Mouse (Mus musculus): ENCODE measurements around the gene Sowahb.
"Not testable (repeated sequence)": the region's sequence is repeated elsewhere in the genome, so short reads cannot be mapped to it uniquely, and the experiment has no call there.

Gene Sowahb

GRCm38 (mm10) chr5:93042831-93043687 lies 1.8 kb downstream of the Sowahb start:
- DNase-seq (ENCODE audit: low spot score) = no peak

GRCm38 (mm10) chr5:93042031-93042430 lies 2.8 kb downstream of the Sowahb start:
- no peak for DNase-seq (ENCODE audit: low spot score)

GRCm38 (mm10) chr5:93041276-93041675 lies 3.5 kb downstream of the Sowahb start:
- no peak for DNase-seq (ENCODE audit: low spot score)

DNA sequence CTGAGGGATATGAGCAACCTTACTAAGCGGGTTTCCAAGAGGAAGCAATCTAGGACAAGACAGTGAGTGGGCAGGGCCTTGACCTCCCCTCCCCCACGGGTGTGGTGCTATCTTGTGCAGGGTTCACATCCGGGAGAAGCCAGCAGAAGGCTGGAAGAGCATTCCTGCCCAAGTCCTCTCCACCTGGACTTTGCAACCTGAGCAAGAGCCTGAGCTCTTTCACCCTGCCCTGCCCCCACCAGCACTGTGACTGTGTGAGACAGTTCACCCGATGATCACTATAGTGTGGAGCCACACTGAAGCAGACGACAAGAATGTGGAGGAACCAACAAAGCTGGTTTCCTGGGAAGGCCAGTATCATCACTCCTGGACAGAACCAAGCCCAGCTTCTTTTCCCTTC lies 4.7 kb downstream of the Sowahb start:
- DNase-seq (ENCODE audit: low spot score) = no peak

DNA sequence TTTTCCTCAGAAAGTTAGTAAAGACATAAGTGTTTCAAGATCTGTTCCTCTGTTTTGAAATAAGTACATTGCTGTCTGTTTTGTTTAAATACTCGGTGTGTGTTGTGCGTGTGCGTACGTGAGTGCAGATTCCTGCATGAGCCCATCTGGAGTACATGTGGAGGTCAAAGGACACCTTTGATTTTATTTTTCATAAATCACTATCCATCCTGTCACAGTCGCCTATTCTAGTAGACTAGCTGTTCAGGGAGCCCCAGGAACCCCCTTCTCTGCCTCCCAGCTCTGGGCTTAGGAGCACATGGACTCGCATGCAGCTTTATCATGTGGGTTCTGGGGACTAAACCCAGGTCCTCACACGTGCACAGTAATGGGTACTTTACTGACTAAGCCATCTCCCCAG lies 8.6 kb downstream of the Sowahb start:
- no peak for DNase-seq (ENCODE audit: low spot score)

DNA sequence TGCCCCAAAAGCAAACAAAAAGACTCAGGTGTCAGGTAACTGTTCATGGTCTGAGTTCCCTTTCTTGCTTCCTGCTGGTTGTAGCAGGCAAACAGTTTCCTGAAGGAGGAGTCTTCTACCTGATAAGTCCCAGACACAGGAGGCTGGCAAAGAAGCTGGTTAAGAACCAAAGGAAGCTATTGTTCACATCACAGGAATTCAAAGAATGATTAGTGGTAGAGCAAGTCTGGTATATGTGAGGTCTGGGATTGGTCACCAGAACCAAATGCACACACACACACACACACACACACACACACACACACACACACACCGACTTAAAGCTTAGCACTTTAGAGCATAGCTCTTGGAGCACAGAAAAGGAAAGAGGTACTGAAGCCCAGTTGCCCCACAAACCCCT lies 9.5 kb downstream of the Sowahb start:
- no peak for DNase-seq (ENCODE audit: low spot score)

GRCm38 (mm10) chr5:93033087-93033870 lies 11.5 kb downstream of the Sowahb start:
- DNase-seq (ENCODE audit: low spot score) = no peak

- no peak for DNase-seq (ENCODE audit: low spot score)
These were observed 12.2 kb downstream of the Sowahb start for GRCm38 (mm10) chr5:93032621-93033020.

DNA sequence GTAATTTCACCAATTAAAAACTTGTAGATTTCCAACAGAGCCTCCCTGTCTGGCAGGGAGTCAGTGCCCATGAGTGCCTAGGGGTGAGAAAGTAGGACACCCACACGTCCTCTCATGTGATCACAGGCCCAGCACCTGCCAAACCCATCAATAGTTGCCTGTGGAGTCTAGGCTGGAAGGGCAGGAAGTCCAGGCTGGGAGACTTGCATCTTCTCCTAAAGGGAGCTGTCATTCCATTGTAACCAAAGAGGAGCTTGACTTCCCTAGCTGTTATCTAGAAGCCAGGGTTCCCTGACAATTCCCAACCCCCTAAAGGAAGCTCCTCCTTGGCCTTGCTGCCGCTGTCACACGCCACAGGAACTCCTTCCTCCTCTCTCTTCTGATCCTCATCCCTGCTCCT lies 14.0 kb downstream of the Sowahb start:
- no peak for DNase-seq (ENCODE audit: low spot score)

DNA sequence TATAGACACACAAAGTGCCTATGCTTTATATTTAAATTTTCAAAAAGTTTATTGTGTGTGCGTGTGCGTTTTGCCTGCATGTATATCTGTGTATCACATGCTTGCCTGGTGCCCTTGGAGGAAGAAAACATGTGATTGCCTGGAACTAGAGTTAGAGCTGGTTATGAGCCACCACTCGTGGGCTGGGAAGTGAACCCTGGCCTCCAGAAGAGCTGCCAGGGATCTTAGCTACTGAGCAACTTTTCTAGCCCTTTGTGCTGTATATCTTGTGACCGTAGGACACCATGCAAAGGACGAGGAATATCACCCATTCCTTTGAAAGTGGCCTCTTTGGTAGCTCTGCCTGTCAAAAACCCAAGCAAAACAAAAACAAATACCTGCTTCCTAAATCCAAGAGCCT lies 14.4 kb downstream of the Sowahb start:
- DNase-seq (ENCODE audit: low spot score) = no peak

DNA sequence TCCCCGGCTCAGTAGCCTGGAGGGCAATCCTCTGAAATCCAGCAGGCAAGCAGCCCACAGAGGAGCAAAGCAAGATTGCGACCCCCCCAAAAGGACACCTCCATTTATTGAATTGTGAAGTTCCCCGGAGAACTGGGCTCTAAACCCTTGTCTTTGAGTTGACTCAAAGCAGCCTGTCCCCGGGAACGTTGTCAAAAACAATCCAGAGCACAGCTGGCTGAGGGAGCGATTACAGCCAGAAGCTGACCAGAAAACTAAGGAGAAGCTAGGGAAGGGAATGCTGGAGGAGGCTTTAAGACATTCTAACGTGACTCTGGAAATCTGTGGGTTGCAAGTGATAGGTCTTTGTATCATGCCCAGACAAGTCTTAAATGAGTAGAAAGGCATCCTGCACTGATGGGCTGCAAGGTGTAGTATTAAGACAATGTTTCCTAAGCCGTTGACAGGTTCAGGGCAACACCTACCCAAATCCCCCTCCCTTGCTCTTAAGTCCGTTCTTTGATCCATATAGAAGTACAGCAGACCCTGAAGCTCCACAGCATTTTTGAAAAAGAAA lies 17.6 kb downstream of the Sowahb start:
- no peak for DNase-seq (ENCODE audit: low spot score)

GRCm38 (mm10) chr5:93026437-93027119 lies 18.2 kb downstream of the Sowahb start:
- no peak for DNase-seq (ENCODE audit: low spot score)

- no peak for DNase-seq (ENCODE audit: low spot score)
These were observed 20.0 kb downstream of the Sowahb start for GRCm38 (mm10) chr5:93024754-93025280.

GRCm38 (mm10) chr5:93022126-93022797 lies 22.6 kb downstream of the Sowahb start:
- no peak for DNase-seq (ENCODE audit: low spot score)

GRCm38 (mm10) chr5:93020024-93020666 lies 24.7 kb downstream of the Sowahb start:
- no peak for DNase-seq (ENCODE audit: low spot score)

- DNase-seq (ENCODE audit: low spot score) = not testable (repeated sequence)
These were observed 25.6 kb downstream of the Sowahb start for GRCm38 (mm10) chr5:93019207-93019606.

GRCm38 (mm10) chr5:93017678-93018077 lies 27.1 kb downstream of the Sowahb start:
- no peak for DNase-seq (ENCODE audit: low spot score)

GRCm38 (mm10) chr5:93008256-93008655 lies 36.6 kb downstream of the Sowahb start:
- DNase-seq (ENCODE audit: low spot score) = no peak

DNA sequence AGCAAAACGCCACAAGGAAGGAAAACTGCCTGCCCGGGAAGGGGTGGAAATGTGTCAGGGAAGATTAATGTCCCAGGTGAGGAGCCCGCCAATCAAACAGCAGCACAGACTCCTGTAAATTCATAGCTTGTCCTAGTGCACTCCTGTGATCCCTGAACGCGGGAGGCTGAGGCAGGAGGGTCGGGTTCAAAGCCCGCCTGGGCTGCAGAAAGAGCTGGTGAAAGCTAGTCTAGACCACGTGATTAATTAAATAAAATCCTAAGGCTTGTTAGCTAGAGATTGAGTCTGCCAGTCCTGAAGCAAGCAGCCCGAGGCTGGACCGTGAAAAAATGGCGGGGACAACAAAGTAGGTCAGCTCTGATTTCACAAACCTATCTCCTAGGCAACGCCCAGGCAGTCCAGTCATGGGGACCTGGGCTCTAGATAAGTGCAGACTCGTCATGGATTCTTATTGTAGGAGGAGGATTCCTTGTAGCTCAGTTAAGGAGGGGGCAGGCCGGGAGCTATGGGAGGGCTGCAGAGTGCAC lies 38.9 kb downstream of the Sowahb start:
- DNase-seq (ENCODE audit: low spot score) = no peak

DNA sequence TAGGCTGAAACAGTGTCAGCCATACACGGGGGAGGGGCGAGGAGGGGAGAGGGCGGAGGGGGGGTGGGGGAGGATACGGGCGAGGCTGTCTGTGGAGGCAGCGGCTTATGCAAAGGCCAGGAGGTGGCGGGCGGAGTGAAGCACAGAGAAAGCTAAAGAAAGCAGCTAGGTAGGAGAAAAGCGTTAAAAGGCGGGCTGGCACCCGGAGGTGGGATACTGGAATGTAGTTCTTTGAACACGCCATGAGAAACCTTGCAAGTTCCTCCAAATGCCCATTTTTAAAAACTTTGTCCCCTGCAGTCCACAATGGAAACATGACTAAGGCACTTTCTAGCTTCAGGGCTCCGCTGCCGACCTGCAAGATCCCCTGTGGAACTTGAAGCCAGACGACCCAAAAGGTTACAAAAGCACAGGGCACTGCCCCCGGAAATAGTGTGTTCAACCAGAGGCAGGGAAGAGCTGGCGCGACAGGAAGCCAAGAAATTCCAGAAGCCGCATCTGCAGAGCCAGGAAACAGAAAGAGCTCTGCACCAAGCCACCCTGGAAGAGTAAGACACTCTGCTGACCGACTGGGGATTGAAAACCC lies 39.5 kb downstream of the Sowahb start:
- DNase-seq (ENCODE audit: low spot score) = no peak
